Mouse (Mus musculus): ENCODE measurements around the gene Zmiz1. TPM values are rescaled to one million over a fixed set of nuclear protein-coding genes. Genes with fewer than 3 reads are reported as not detected.
A peak's percentile ranks its signal among the peaks of the same experiment; 100 is the strongest.

The Zmiz1 gene
- polyA plus RNA-seq, 1 experiment: 45.9 TPM

- DNase-seq (ENCODE audit: extremely low spot score in 1 of 2, low spot score in 1 of 2): peak in 1 of 2 experiments; percentile 65
Measured at GRCm38 (mm10) chr14:25607968-25608491, 149.0 kb downstream of the Zmiz1 start.

DNA sequence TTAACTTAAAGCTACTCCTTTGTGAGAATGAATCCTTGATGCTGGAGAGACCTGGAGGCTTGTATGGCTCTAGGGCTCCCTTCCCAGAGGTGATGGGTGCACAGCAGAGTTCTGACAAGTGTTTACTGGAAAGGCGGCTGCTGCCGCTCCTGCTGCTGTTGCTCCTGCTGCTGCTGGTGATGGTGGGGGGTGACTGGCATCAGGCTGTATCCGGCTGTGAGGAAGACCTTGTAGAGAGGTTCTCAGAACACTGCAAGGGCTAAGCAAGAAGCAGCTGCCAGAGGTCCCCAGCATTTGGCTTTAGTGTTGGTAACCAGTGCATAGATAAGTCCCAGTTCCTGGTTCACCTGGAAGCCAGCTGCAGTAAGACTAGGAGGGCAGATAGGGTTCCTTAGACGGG, 149.6 kb downstream of the Zmiz1 start:
- DNase-seq (ENCODE audit: extremely low spot score in 1 of 2, low spot score in 1 of 2): no peak

DNA sequence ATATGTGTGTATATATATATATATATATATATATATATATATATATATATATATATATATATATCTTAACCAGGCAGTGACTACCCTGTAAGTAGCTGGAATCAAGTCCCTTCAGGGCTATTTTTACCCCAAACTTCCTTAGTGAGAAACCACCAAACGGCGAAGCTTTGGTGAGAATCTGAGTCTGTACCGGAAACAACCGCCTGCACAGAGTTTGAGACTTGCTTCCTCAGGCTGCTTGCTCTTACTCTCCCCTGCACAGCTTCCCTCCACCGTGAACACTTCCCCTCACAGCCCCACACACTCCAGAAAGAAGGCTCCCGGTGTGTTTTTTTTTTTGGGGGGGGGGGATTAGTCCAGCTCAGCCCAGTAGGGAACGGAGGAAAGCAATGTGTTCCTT, 150.4 kb downstream of the Zmiz1 start:
- peak in 1 of 2 experiments; percentile 64 for DNase-seq (ENCODE audit: extremely low spot score in 1 of 2, low spot score in 1 of 2)

- DNase-seq (ENCODE audit: extremely low spot score in 1 of 2, low spot score in 1 of 2): no peak
Measured at GRCm38 (mm10) chr14:25610396-25611158, 151.6 kb downstream of the Zmiz1 start.

DNA sequence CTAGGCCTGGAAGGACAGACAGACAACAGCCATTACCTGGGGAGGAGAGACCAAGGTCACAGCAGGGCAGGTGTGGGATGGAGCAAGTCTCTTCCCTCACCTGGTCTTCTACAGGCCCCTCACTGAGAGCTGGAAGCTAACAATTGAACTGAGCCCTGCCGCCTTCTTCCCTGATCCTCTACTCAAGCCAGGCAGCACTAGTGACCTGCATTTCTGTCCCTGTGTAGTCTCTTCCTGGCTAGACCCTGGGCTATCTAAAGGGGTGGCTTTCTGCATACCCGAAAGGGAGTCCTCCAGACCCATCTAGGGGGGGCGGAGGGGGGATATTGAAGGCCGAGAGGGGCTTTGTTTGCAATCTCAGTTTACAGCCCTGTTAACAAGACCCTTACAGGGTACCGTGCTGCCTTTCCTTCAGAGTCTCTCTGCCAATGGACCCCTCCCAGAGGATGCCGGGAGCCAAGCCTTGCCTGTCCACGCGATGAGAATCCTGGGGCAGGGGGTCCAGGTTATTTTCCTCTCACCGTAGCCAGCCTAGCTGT, 152.2 kb downstream of the Zmiz1 start:
- no peak for DNase-seq (ENCODE audit: extremely low spot score in 1 of 2, low spot score in 1 of 2)

GRCm38 (mm10) chr14:25611815-25612698, 153.1 kb downstream of the Zmiz1 start:
- DNase-seq (ENCODE audit: extremely low spot score in 1 of 2, low spot score in 1 of 2): no peak

DNA sequence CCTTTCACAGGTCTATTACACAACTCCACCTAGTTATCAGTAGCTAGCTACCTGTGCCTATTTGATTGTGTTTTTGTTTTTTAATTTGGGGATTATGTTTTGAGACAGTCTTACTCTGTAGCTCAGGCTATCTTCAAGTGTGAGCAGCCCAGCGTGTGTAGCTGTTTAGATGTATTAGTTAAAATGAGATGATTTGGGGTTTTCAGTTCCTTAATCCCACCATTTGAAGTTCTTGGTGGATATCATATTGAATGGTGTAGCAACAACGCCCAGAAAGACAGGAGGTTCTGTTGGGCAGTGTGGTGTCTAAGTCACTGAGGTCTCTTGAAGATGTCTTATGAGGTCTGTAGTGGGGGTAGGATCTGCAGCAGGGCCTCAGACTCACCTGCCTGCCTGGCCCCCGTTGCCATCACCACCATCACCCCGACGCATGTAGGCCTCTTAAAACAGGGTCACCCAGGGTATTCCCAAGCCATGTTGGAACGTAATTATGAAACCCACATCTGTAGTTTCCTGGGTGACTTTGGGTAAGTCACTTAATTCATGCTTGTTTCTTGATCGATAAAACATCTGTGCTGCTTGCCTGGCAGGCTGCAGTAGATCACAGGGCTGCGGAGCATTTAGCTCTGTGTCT, 155.1 kb downstream of the Zmiz1 start:
- no peak for DNase-seq (ENCODE audit: extremely low spot score in 1 of 2, low spot score in 1 of 2)

GRCm38 (mm10) chr14:25614684-25615083, 155.7 kb downstream of the Zmiz1 start:
- no peak for DNase-seq (ENCODE audit: extremely low spot score in 1 of 2, low spot score in 1 of 2)

DNA sequence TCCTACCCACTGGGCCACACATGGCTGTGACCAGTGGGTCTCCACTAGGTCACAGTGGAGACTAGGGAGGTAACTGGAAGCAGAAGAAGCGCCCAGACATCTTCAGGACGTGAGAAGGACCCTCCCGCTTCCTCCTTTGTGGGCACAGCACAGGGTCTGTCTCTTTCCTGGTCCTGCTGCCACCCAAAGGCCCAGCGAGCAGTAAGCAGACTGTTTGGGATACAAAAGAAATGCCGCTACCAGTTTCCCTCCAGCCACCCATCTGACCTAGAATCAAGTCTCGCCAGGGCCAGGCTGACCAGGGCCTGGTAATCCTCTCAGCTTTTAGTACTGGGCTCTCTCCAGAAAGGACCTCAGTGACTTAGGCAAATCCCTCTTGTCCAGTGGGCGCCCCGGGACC, 156.6 kb downstream of the Zmiz1 start:
- DNase-seq (ENCODE audit: extremely low spot score in 1 of 2, low spot score in 1 of 2): no peak

GRCm38 (mm10) chr14:25616009-25616723, 157.2 kb downstream of the Zmiz1 start:
- DNase-seq (ENCODE audit: extremely low spot score in 1 of 2, low spot score in 1 of 2): no peak

GRCm38 (mm10) chr14:25617264-25617663, 158.3 kb downstream of the Zmiz1 start:
- DNase-seq (ENCODE audit: extremely low spot score in 1 of 2, low spot score in 1 of 2): no peak

GRCm38 (mm10) chr14:25619066-25619762, 160.2 kb downstream of the Zmiz1 start:
- no peak for DNase-seq (ENCODE audit: extremely low spot score in 1 of 2, low spot score in 1 of 2)

- DNase-seq (ENCODE audit: extremely low spot score in 1 of 2, low spot score in 1 of 2): no peak
Measured at GRCm38 (mm10) chr14:25620766-25621165, 161.8 kb downstream of the Zmiz1 start.

DNA sequence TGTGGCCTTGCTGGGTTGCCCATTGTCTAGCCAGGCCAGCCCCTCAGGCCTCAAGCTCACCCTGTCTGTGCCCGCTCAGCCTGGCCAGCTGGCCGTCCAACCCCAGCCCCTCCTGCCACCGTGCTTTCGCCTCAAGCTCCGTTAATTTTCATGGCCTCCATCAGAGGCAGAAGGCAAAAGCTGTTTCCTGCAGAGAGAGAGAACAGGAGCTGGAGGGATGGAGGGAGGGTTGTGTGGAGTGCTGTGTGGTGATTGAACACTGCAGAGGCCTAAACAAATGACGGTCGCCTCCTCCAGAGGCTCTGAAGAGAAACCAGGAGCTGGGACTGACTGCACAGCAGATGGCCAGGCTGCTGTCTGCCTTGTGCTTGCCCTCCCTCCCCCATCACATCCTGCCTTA, 164.7 kb downstream of the Zmiz1 start:
- DNase-seq (ENCODE audit: extremely low spot score in 1 of 2, low spot score in 1 of 2): peak in 1 of 2 experiments; percentile 60

GRCm38 (mm10) chr14:25624659-25625058, 165.7 kb downstream of the Zmiz1 start:
- no peak for DNase-seq (ENCODE audit: extremely low spot score in 1 of 2, low spot score in 1 of 2)

DNA sequence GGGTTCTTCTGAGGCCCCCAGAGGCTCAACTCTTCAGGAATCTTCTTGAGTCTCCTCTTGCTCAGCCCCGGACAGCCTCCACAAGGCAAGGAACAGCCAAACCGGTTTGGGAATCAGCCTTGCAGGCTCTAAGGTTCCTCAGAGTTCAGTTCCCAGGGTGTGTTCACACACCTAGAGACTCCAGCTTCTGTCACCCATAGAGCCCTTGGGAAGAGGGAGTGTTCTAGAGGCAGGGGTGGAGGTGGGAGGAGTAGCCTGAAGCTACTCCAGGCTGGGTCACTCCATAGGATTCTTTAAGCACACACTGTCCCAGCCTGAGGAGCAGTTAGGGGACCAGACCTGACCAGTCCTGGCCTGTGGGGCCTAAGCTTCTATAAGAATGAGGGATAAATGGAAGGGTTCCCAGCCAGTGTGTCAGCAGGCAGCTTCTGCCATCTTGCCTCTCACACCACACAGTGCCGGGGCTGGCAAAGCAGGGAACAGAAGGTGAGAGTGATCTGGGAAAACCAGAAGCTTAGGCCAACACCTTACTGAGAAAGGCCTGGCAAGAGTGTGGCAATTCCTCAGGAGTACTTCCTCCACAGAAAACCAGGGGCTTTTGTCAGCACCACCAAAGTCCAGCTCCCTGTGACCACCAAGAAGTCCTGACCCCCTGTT, 168.7 kb downstream of the Zmiz1 start:
- DNase-seq (ENCODE audit: extremely low spot score in 1 of 2, low spot score in 1 of 2): no peak

- no peak for DNase-seq (ENCODE audit: extremely low spot score in 1 of 2, low spot score in 1 of 2)
Measured at GRCm38 (mm10) chr14:25628448-25629099, 169.6 kb downstream of the Zmiz1 start.

GRCm38 (mm10) chr14:25629866-25630606, 171.1 kb downstream of the Zmiz1 start:
- DNase-seq (ENCODE audit: extremely low spot score in 1 of 2, low spot score in 1 of 2): peak in 1 of 2 experiments; percentile 52
